Mouse (Mus musculus) myocyte (in vitro differentiated cells): ENCODE data around the gene Cdk19. TPM values are rescaled to one million over a fixed set of nuclear protein-coding genes. Genes with fewer than 3 reads are reported as not detected.

ENCODE experiments used
- H3K27me3 ChIP-seq: one replicate; pipeline ENCODE4 v1.6.1; 2011; ENCODE audit not compliant: control insufficient read depth, insufficient read depth, insufficient read length
- H3K36me3 ChIP-seq: one replicate; pipeline ENCODE4 v1.6.1; 2011; ENCODE audit not compliant: control insufficient read depth, insufficient read depth
- H3K4me2 ChIP-seq: one replicate; pipeline ENCODE4 v1.6.1; 2011; ENCODE audit warnings: low read depth, control low read depth
- H3K4me3 ChIP-seq: one replicate; pipeline ENCODE4 v1.5.1; 2011; ENCODE audit warnings: mild to moderate bottlenecking, control low read depth, moderate library complexity
- H3K79me2 ChIP-seq: one replicate; pipeline ENCODE4 v1.6.1; 2011; ENCODE audit not compliant: control insufficient read depth, insufficient read depth
- H3ac ChIP-seq: one replicate; pipeline ENCODE4 v1.6.1; 2011; ENCODE audit not compliant: control insufficient read depth, insufficient read length
- CEBPB ChIP-seq: IDR thresholded peaks from 2 replicates; pipeline ENCODE4 v1.6.1; 2011; ENCODE audit warnings: mild to moderate bottlenecking, moderate library complexity; ENCODE audit not compliant: poor library complexity, insufficient read depth, severe bottlenecking
- E2F4 ChIP-seq: IDR thresholded peaks from one replicate; pipeline ENCODE4 v1.6.1; 2011; ENCODE audit warnings: mild to moderate bottlenecking, control low read depth, moderate library complexity; ENCODE audit not compliant: insufficient read depth
- MAX ChIP-seq: IDR thresholded peaks from one replicate; pipeline ENCODE4 v1.6.1; 2011; ENCODE audit warnings: low read depth, mild to moderate bottlenecking, control low read depth
- MYOD1 ChIP-seq, 3 experiments: IDR thresholded peaks; one replicate each; pipeline ENCODE4 v1.6.1; 2011; ENCODE audit warnings: control low read depth in 2 of 3, low read depth in 2 of 3, mild to moderate bottlenecking in 2 of 3, moderate library complexity in 1 of 3; ENCODE audit not compliant: insufficient read length in 2 of 3, control insufficient read depth in 1 of 3
- MYOG ChIP-seq, 3 experiments: IDR thresholded peaks; one replicate each; pipeline ENCODE4 v1.6.1; 2011; ENCODE audit warnings: control low read depth in 2 of 3, low read depth in 2 of 3, mild to moderate bottlenecking in 2 of 3; ENCODE audit not compliant: insufficient read length in 2 of 3, control insufficient read depth in 1 of 3, insufficient read depth in 1 of 3
- POLR2A ChIP-seq: IDR thresholded peaks from one replicate; pipeline ENCODE4 v1.6.1; 2011; ENCODE audit warnings: low read depth, mild to moderate bottlenecking, control low read depth, moderate library complexity; ENCODE audit not compliant: insufficient read length
- POLR2AphosphoS2 ChIP-seq: IDR thresholded peaks from one replicate; pipeline ENCODE4 v1.6.1; 2011; ENCODE audit warnings: low read depth, control low read depth; ENCODE audit not compliant: insufficient read length
- REST ChIP-seq: IDR thresholded peaks from one replicate; pipeline ENCODE4 v1.6.1; 2011; ENCODE audit warnings: mild to moderate bottlenecking, control low read depth, moderate library complexity; ENCODE audit not compliant: insufficient read depth, insufficient read length
- SRF ChIP-seq: IDR thresholded peaks from one replicate; pipeline ENCODE4 v1.6.1; 2011; ENCODE audit warnings: low read depth; ENCODE audit not compliant: control insufficient read depth, insufficient read length
- TCF12 ChIP-seq: IDR thresholded peaks from one replicate; pipeline ENCODE4 v1.6.1; 2011; ENCODE audit warnings: mild to moderate bottlenecking, control low read depth; ENCODE audit not compliant: poor library complexity, insufficient read depth, severe bottlenecking
- TCF3 ChIP-seq: IDR thresholded peaks from one replicate; pipeline ENCODE4 v1.6.1; 2011; ENCODE audit warnings: low read depth, control low read depth; ENCODE audit not compliant: insufficient read length
- USF1 ChIP-seq: IDR thresholded peaks from one replicate; pipeline ENCODE4 v1.6.1; 2011; ENCODE audit warnings: low read depth, mild to moderate bottlenecking, control low read depth, moderate library complexity
- polyA plus RNA-seq: library from polyadenylated mRNA; unstranded; fragments of >200 nt; fragmentation: generic; extraction: Trizol; gene quantifications from one replicate; pipeline ENCODE4 v1.2.1, GENCODE M21; 2012; ENCODE audit warnings: missing spikeins

The Cdk19 gene
- polyA plus RNA-seq, 1 experiment, result 5.3 TPM

DNA sequence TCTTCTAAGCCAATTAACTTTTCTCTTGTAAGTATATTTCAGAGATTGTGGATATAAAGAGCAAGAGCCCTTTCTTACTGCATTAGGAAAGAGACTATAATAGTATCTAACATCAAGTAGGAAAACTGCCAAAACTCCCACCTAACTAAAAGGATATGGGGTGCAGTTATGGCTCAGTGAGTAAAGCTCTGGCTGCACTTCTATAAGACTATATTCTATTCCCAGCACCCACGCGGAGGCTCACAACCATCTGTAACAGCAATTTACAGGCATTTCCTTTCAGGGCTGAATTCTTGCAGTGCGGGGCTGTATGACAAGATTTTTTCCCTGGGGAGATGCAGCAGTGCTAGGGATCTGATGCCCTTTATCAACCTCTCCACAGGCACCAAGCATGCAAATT is 36.9 kb downstream of the Cdk19 start:
- no peak for TF ChIP-seq MAX
- no peak for TF ChIP-seq CEBPB
- no peak for TF ChIP-seq MYOG (IDR thresholded peaks at IDR 0.05; ENCODE audit: control insufficient read depth in 1 of 3, insufficient read depth in 1 of 3, insufficient read length in 2 of 3, low read depth in 2 of 3)
- TF ChIP-seq POLR2A, result no peak
- no peak for TF ChIP-seq SRF
- TF ChIP-seq MYOD1 (IDR thresholded peaks at IDR 0.05; ENCODE audit: control insufficient read depth in 1 of 3, insufficient read length in 2 of 3, low read depth in 2 of 3), result no peak
- TF ChIP-seq USF1, result no peak
- TF ChIP-seq REST, result no peak
- TF ChIP-seq TCF12, result no peak
- no peak for TF ChIP-seq E2F4
- TF ChIP-seq POLR2AphosphoS2, result no peak
- TF ChIP-seq TCF3, result no peak
- no peaks in the 10 kb centered on the region for H3K27me3 ChIP-seq
- H3K79me2 ChIP-seq, result peaks cover 14% of the 10 kb centered on the region
- no peak overlapping the region for H3K4me2 ChIP-seq
- H3K36me3 ChIP-seq, result no peaks in the 10 kb centered on the region
- no peak overlapping the region for H3K4me3 ChIP-seq
- no peak overlapping the region for H3ac ChIP-seq

DNA sequence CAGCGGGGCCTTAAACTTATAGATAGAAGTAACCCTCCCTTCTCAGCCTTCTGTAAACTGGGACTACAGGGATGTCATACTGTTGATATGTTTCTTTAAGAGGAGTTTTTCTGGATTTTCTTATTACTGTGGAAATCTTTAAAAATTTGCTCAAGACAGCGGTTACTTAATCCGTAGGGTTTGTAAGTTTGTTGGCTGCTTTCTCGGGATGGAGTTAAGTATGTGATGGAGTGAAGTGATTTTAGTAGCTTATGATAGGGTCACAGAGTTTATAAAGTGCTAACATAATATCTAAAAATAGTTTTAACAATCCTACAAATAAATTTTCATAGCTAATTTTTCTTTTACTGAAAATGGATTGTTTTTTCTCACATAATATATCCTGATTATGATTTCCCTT is 38.9 kb downstream of the Cdk19 start:
- Histone ChIP-seq H3K36me3 (no peaks in the 10 kb centered on the region), H3K4me3 (no peak overlapping the region), H3K4me2 (no peak overlapping the region), H3ac (no peak overlapping the region), H3K79me2 (peaks cover 7% of the 10 kb centered on the region), H3K27me3 (no peaks in the 10 kb centered on the region)
- TF ChIP-seq MAX, result no peak
- TF ChIP-seq CEBPB, result no peak
- TF ChIP-seq MYOG (IDR thresholded peaks at IDR 0.05; ENCODE audit: control insufficient read depth in 1 of 3, insufficient read depth in 1 of 3, insufficient read length in 2 of 3, low read depth in 2 of 3), result no peak
- TF ChIP-seq USF1, result no peak
- TF ChIP-seq TCF12, result no peak
- no peak for TF ChIP-seq REST
- TF ChIP-seq POLR2A, result no peak
- TF ChIP-seq MYOD1 (IDR thresholded peaks at IDR 0.05; ENCODE audit: control insufficient read depth in 1 of 3, insufficient read length in 2 of 3, low read depth in 2 of 3), result no peak
- TF ChIP-seq E2F4, result no peak
- TF ChIP-seq TCF3, result no peak
- no peak for TF ChIP-seq POLR2AphosphoS2

DNA sequence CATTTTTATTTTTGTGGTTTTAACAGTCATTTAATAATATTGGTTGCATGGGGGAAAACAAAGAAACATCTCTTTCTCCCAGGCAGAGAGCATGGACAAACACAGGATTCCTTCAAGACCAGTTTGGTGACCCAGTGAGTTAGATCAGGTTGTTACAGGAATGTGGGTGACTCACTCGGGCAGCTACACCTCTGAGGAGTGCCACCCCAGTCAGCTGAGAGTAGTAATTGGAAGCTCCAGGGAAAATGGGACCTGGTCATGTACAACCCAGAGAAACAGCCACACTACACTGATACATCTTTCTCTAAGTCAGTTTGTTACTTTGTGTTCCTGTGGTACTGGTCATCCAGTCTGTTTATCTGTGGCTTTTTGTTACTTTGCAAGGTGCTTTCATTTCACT is 40.3 kb downstream of the Cdk19 start:
- no peak overlapping the region for H3K4me3 ChIP-seq
- H3K27me3 ChIP-seq, result no peaks in the 10 kb centered on the region
- no peak overlapping the region for H3K4me2 ChIP-seq
- no peaks in the 10 kb centered on the region for H3K79me2 ChIP-seq
- H3K36me3 ChIP-seq, result no peaks in the 10 kb centered on the region
- TF ChIP-seq E2F4 (no peak), TCF3 (no peak), USF1 (no peak), SRF (no peak), MYOG (IDR thresholded peaks at IDR 0.05; ENCODE audit: control insufficient read depth in 1 of 3, insufficient read depth in 1 of 3, insufficient read length in 2 of 3, low read depth in 2 of 3) (no peak), POLR2A (no peak), MAX (no peak), MYOD1 (IDR thresholded peaks at IDR 0.05; ENCODE audit: control insufficient read depth in 1 of 3, insufficient read length in 2 of 3, low read depth in 2 of 3) (no peak), CEBPB (no peak), TCF12 (no peak), REST (no peak), POLR2AphosphoS2 (no peak)
- no peak overlapping the region for H3ac ChIP-seq

DNA sequence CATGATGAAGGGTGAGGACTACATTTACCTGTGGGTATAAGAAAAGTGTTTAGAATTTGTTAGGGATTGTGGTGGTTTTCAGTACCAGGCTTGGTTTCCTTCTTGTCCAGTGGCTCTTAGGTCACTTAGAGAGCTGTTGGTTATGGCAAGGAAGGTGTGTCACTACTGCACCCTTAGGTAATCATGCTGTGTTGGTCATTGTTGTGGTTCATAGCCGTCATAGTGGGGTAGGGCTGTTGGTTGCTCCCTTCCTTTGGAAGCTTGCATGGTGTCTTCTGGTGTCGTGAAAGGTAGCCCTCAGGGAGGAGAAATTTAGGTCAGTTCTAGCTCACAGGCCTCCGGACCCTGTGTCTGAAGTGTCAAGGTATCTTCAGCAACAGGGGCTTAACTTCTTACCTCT is 46.0 kb downstream of the Cdk19 start:
- TF ChIP-seq CEBPB (no peak), TCF12 (no peak), REST (no peak), POLR2AphosphoS2 (no peak), USF1 (no peak), POLR2A (no peak), MAX (no peak), MYOG (IDR thresholded peaks at IDR 0.05; ENCODE audit: control insufficient read depth in 1 of 3, insufficient read depth in 1 of 3, insufficient read length in 2 of 3, low read depth in 2 of 3) (no peak), TCF3 (no peak), MYOD1 (IDR thresholded peaks at IDR 0.05; ENCODE audit: control insufficient read depth in 1 of 3, insufficient read length in 2 of 3, low read depth in 2 of 3) (no peak), SRF (no peak), E2F4 (no peak)

DNA sequence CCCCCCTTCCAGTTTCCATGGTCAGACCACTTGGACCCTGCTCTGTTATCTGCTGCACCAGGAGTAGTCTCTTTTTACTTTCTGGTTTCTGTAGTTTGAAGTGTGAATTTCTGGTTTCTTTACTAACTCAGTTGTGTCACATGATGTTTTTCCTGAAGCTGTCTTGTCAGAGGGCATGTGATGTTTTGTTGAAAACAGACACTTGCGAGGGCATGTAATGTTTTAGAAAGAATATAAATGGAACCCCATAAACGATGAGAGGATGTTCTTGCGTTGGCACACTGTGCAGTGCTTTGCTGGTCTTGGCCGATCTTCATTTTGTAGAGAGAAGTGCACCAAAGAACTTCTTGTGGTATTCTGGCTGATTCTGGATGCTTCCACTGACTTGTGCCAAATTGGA is 46.8 kb downstream of the Cdk19 start:
- no peaks in the 10 kb centered on the region for H3K79me2 ChIP-seq
- no peak overlapping the region for H3K4me3 ChIP-seq
- TF ChIP-seq SRF, result no peak
- H3K36me3 ChIP-seq, result no peaks in the 10 kb centered on the region
- no peak overlapping the region for H3K4me2 ChIP-seq
- no peaks in the 10 kb centered on the region for H3K27me3 ChIP-seq
- H3ac ChIP-seq, result no peak overlapping the region

More for the DNA sequence above, 46.0 kb downstream of the Cdk19 start:
- no peak overlapping the region for H3K4me2 ChIP-seq
- no peaks in the 10 kb centered on the region for H3K36me3 ChIP-seq
- H3K4me3 ChIP-seq, result no peak overlapping the region
- H3ac ChIP-seq, result no peak overlapping the region
- H3K27me3 ChIP-seq, result no peaks in the 10 kb centered on the region
- no peaks in the 10 kb centered on the region for H3K79me2 ChIP-seq
